Mouse (Mus musculus) retina, embryonic 14.5 days (tissue): Measurements from ENCODE around the gene Cped1.

ENCODE experiments used
- DNase-seq: peaks from one replicate; pipeline ENCODE4 v3.0.0-alpha.2; 2015; ENCODE audit warnings: low spot score

Cped1 gene

DNA sequence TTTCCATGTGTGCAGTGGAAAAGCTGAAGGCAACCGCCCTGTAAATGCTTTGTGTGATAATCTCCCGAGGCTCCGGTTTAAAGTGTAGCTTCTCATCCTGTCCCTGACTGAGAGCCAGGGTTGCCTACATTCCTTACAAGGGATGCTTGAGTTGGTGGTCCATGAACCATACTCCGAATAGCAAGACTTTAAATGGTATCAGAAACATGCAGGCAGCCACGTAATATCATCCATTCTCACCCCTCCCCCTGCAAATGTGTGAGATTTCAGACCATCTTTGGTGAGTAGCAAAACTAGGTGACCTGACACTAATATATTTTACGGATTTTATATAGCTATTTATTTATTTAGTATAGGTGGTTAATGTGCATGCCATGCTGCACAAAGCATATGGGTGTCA is 311.3 kb downstream of the Cped1 start:
- DNase-seq, result no peak

DNA sequence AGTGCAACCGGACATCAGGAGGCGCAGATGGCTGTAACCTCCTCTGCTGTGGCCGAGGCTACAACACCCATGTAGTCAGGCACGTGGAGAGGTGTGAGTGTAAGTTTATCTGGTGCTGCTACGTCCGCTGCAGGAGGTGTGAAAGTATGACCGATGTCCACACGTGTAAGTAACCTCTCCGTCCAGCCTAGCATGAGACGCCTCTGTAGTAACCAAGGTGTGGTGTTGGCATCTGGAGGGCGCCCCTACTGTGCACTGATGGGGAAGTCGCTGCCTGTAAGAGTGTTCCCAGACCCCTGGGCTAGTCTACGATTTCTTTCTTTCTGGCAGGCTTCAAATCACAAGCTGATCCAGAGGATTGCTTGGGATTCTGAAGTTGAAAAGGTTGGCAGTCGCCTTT is 312.3 kb downstream of the Cped1 start:
- no peak for DNase-seq
